Mouse (Mus musculus) midbrain, postnatal 0 days (tissue): ENCODE measurements around the gene Ndufs1. TPM values are rescaled to one million over a fixed set of nuclear protein-coding genes. Genes with fewer than 3 reads are reported as not detected.

Experiments
- ATAC-seq: fragments of 200-750 bp; cut with Nextera tagmentation; 2 replicates; pipeline ENCODE4 v1.8.0; 2017; ENCODE audit warnings: moderate number of reproducible peaks, mild to moderate bottlenecking, moderate TSS enrichment, moderate library complexity; ENCODE audit not compliant: low FRiP score
- DNase-seq: peaks from one replicate; pipeline ENCODE4 v3.0.0-alpha.2; 2015; ENCODE audit warnings: low spot score
- H3K27ac ChIP-seq: fragments of 300-500 bp; sonication (generic); 2 replicates; pipeline ENCODE4 v1.5.1; 2014; ENCODE audit warnings: low read depth, mild to moderate bottlenecking, low read length, mixed read lengths
- H3K27me3 ChIP-seq: fragments of 300-500 bp; sonication (generic); 2 replicates; pipeline ENCODE4 v1.6.1; 2014; ENCODE audit warnings: low read length, control low read depth, mixed read lengths; ENCODE audit not compliant: insufficient read depth
- H3K36me3 ChIP-seq: fragments of 300-500 bp; sonication (generic); 2 replicates; pipeline ENCODE4 v1.6.1; 2014; ENCODE audit warnings: low read length, control low read depth, mixed read lengths; ENCODE audit not compliant: insufficient read depth
- H3K4me1 ChIP-seq: fragments of 300-500 bp; sonication (generic); 2 replicates; pipeline ENCODE4 v1.6.1; 2014; ENCODE audit warnings: mild to moderate bottlenecking, control low read depth, antibody characterized with exemption, low read length, mixed read lengths; ENCODE audit not compliant: insufficient read depth
- H3K4me2 ChIP-seq: fragments of 300-500 bp; sonication (generic); 2 replicates; pipeline ENCODE4 v1.6.1; 2014; ENCODE audit warnings: low read depth, mild to moderate bottlenecking, low read length, mixed read lengths; ENCODE audit not compliant: poor library complexity, severe bottlenecking
- H3K4me3 ChIP-seq: fragments of 300-500 bp; sonication (generic); 2 replicates; pipeline ENCODE4 v1.5.1; 2014; ENCODE audit warnings: low read depth, mild to moderate bottlenecking, low read length, moderate library complexity
- H3K9ac ChIP-seq: fragments of 300-500 bp; sonication (generic); replicated peaks from 2 replicates; pipeline ENCODE4 v1.6.1; 2014; ENCODE audit warnings: mild to moderate bottlenecking, low read length, moderate library complexity, mixed read lengths; ENCODE audit not compliant: poor library complexity, severe bottlenecking
- H3K9me3 ChIP-seq: fragments of 300-500 bp; sonication (generic); 2 replicates; pipeline ENCODE4 v1.6.1; 2016; ENCODE audit warnings: low read length, control low read depth
- CTCF ChIP-seq: IDR thresholded peaks from 2 replicates; pipeline ENCODE4 v1.5.1; 2016; ENCODE audit warnings: antibody characterized with exemption, mild to moderate bottlenecking
- WGBS: fragments of 180-500 bp; shearing (Covaris S2); extraction: QIAGEN DNeasy Blood & Tissue Kit; methylation state at CpG from one replicate; pipeline ENCODE4 v1.1.7; 2014; 5-methylcytosine and 5-hydroxymethylcytosine counted together
- polyA plus RNA-seq: library from polyadenylated mRNA; unstranded; fragments of >200 nt; fragmentation: Nextera tagmentation; extraction: Ambion mirVana; gene quantifications from 2 replicates; pipeline ENCODE4 v1.2.1, GENCODE M21; 2015
- total RNA-seq: library from RNA; depleted of rRNA; stranded (reverse); fragments of >200 nt; gene quantifications from 2 replicates; pipeline ENCODE4 v1.2.3, GENCODE M21; 2014

Ndufs1 gene
- total and polyA plus RNA-seq, 2 experiments from 2014 or later = 117 to 128 TPM

DNA sequence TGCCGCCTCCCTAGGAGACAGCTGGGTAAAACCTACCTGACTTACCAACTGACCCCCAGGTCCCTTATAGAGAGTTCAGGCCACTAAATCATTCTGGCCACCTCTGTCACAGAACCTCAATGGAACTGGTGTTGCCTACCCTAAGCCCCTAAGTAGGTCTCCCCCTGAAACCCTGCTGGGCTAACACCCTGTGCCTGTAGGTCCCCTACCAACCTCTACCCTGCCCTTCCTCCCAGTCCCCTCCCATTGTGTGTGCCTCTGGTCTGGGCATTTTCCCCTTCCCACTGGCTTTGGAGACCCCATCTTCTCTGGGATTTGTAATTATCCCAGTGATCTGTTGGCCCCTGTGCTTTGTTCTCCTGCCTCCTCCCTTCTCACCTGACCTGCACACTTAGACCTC lies 26.8 kb upstream of the Ndufs1 start:
- no peak for TF ChIP-seq CTCF
- H3K27me3 ChIP-seq = no peaks in the 10 kb centered on the region
- WGBS = 72% methylated on average over 1 of the region's 1 CpGs
- no peaks in the 10 kb centered on the region for H3K36me3 ChIP-seq
- peaks cover 3% of the 10 kb centered on the region; the same call in 1 of the 2 replicates for H3K4me1 ChIP-seq
- H3K9ac ChIP-seq = no peak overlapping the region
- H3K4me2 ChIP-seq = no peak overlapping the region
- no peak overlapping the region for H3K4me3 ChIP-seq
- no peaks in the 10 kb centered on the region for H3K9me3 ChIP-seq
- DNase-seq (no peak), ATAC-seq (peak; percentile 44; the same call in 1 of the 2 replicates)
- peak overlapping the region; percentile 73; the same call in 1 of the 2 replicates for H3K27ac ChIP-seq

DNA sequence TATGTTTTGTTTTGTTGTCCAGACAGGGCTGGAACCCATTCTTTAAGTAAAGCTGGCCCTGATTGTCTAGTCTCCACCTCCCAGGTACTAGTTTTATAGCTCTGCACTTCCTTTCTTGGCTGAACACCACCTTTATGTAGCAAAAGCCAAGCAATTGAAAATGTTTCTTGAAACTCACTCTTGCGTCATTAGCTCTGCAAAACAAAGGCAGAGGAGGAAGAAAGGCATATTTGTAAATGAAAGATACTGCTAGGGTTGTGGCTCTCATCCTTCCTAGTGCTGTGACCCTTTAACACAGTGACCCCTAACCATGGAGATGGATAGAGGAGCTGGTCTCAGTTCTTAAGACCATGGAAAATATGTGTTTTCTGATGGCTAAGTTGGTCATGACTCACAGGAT lies 25.0 kb upstream of the Ndufs1 start:
- no peak overlapping the region for H3K4me2 ChIP-seq
- no peak for TF ChIP-seq CTCF
- H3K9me3 ChIP-seq = no peaks in the 10 kb centered on the region
- no peak overlapping the region for H3K4me3 ChIP-seq
- no peak overlapping the region for H3K27ac ChIP-seq
- DNase-seq = no peak
- ATAC-seq = no peak
- peaks cover 3% of the 10 kb centered on the region; the same call in 1 of the 2 replicates for H3K4me1 ChIP-seq
- 81% methylated on average over 1 of the region's 1 CpGs for WGBS
- H3K27me3 ChIP-seq = no peaks in the 10 kb centered on the region
- no peak overlapping the region for H3K9ac ChIP-seq
- H3K36me3 ChIP-seq = no peaks in the 10 kb centered on the region

DNA sequence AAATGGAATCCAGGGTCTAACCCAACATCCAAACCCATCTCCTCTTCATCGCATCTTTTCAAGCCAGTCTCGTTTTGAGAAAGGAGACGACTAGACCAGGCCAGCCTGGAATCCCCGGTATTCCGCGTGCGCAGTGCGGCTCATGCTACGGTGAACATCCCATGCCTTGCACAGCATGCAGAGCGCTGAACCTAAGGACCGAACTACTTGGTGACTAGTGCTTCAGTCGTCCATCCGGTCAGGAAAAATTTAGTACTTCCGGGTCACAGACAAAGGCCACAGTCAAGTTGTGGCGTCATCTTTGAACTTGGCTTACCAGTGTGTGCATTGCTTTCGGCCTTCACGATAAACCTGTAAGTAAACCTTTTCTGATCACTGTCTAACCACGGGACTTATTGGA lies 23.7 kb upstream of the Ndufs1 start:
- no peak for TF ChIP-seq CTCF
- no peak for ATAC-seq
- Histone ChIP-seq H3K4me2 (no peak overlapping the region), H3K4me1 (peaks cover 3% of the 10 kb centered on the region; the same call in 1 of the 2 replicates), H3K9me3 (no peaks in the 10 kb centered on the region), H3K4me3 (no peak overlapping the region), H3K27me3 (no peaks in the 10 kb centered on the region), H3K27ac (no peak overlapping the region), H3K9ac (no peak overlapping the region), H3K36me3 (no peaks in the 10 kb centered on the region)
- no peak for DNase-seq
- 95% methylated on average over 18 of the region's 18 CpGs for WGBS

DNA sequence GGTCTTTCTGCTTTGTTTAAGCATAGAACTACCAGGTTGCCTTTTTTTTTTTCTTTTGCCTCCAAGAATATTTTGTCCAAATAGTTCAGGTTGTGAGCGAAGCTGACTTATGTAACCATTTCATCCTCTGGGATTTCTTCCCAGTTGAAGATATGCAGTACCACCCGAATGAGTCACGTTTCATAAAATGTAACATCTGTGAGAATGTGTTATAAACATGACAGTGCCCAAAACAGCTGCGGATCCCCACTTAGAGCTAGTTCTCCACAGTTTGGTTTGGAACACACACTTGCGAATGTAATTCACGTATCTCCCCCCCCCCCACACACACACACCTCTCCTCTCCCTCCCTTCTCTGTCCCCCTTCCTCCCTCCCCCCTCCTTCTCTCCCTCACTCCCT lies 22.8 kb upstream of the Ndufs1 start:
- no peak for TF ChIP-seq CTCF
- Histone ChIP-seq H3K4me1 (no peaks in the 10 kb centered on the region), H3K9ac (no peak overlapping the region), H3K4me2 (no peak overlapping the region), H3K27me3 (no peaks in the 10 kb centered on the region), H3K36me3 (no peaks in the 10 kb centered on the region), H3K27ac (no peak overlapping the region), H3K4me3 (no peak overlapping the region), H3K9me3 (no peaks in the 10 kb centered on the region)
- DNase-seq = no peak
- ATAC-seq = no peak
- 98% methylated on average over 6 of the region's 6 CpGs for WGBS

DNA sequence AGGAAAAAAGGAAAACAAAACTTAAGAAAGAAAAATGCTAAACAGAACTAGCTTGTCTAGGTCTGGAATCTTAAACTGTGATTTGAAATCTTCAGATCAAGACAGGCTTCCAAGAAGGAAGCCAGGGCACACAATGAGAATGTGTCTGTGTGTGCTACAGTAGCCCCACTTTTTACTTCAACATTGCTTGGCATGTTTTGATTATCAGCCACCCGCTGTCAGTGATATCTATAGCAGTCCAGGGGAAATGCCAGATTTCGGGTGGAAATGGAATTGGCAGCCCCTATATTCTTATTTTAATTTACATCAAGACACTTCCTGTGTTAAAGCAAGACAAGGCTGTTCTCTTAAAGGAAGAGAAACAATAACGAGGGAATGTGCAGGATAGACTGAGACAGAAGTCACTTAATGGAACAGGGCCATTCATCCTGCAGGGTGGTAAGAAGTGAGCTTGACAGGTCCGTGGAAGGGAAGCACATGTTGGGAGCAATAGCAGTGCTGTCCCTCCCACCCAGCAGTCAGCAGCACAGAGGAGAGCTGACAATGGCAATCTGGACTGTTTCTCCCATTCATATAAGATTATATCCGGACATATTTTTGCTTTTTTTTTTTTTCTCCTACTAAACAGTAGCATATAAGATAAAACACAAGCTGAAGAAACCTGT lies 19.3 kb upstream of the Ndufs1 start:
- no peaks in the 10 kb centered on the region for H3K4me1 ChIP-seq
- no peaks in the 10 kb centered on the region for H3K9me3 ChIP-seq
- no peak overlapping the region for H3K27ac ChIP-seq
- TF ChIP-seq CTCF = no peak
- H3K4me2 ChIP-seq = no peak overlapping the region
- no peak overlapping the region for H3K9ac ChIP-seq
- ATAC-seq (no peak), DNase-seq (no peak)
- H3K4me3 ChIP-seq = no peak overlapping the region
- no peaks in the 10 kb centered on the region for H3K27me3 ChIP-seq
- no peaks in the 10 kb centered on the region for H3K36me3 ChIP-seq
- WGBS = 68% methylated on average over 5 of the region's 5 CpGs

DNA sequence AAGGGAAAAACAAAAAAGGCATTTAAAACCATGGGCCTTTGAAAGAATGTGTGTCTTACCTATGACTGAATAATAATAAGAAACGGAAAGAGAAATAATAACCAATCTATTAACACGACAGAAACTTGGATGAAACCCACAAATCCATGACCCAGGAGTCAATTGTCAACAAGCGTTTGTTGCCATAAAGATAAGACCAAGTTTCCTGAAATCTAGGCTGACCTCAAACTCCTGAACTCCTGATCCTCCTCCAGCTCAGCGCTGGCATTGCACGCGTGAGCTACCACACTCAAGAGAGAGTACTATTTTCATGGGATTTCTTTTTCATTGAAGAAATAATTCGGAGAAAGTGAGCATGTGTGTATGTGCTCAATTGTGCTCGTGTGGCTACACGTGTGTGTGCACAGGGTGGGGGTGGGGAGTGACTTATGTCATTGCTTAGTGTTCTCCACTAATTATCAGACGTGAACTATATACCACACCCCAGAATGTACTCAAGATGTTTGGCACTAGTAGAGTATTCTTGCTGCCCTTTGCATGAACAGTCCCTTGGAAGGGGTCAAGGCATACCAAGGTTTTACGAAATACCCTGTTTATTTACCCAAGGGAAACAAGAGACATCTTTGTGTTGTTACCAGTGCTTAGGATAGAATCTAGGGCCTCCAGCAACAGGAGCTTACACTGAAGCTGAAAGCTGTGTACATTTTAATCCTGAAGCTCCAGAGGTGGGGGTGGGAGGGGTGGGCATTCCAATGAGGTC lies 15.9 kb upstream of the Ndufs1 start:
- no peaks in the 10 kb centered on the region for H3K36me3 ChIP-seq
- TF ChIP-seq CTCF = no peak
- no peak for ATAC-seq
- no peaks in the 10 kb centered on the region for H3K27me3 ChIP-seq
- H3K9ac ChIP-seq = no peak overlapping the region
- H3K27ac ChIP-seq = no peak overlapping the region
- H3K4me1 ChIP-seq = no peaks in the 10 kb centered on the region
- H3K9me3 ChIP-seq = no peaks in the 10 kb centered on the region
- no peak overlapping the region for H3K4me2 ChIP-seq
- H3K4me3 ChIP-seq = no peak overlapping the region
- WGBS = 91% methylated on average over 11 of the region's 11 CpGs
- DNase-seq = no peak
